Mouse (Mus musculus) bone marrow, adult 2 months (tissue): Measurements from ENCODE around the gene Zdhhc9.

Source experiments
- CTCF ChIP-seq: fragments of 200-500 bp; IDR thresholded peaks from 2 replicates; pipeline ENCODE4 v1.5.1; 2011; ENCODE audit warnings: low read length, control low read depth; ENCODE audit not compliant: control insufficient read depth, insufficient read depth
- POLR2A ChIP-seq: fragments of 200-500 bp; IDR thresholded peaks from 2 replicates; pipeline ENCODE4 v1.6.1; 2011; ENCODE audit warnings: low read depth, mild to moderate bottlenecking, control low read depth, low read length, borderline replicate concordance; ENCODE audit not compliant: control insufficient read depth

GRCm38 (mm10) chrX:48169892-48170291 lies 38.8 kb downstream of the Zdhhc9 start:
- TF ChIP-seq POLR2A: no peak
- TF ChIP-seq CTCF: no peak
